Mouse (Mus musculus) G1E (cell line): ENCODE measurements around the gene Katnbl1.

Experiments used
- CTCF ChIP-seq: IDR thresholded peaks from 2 replicates; pipeline ENCODE4 v1.5.1; 2012; ENCODE audit warnings: low read depth, low read length, inconsistent platforms, mixed read lengths
- GATA1 ChIP-seq: IDR thresholded peaks from 2 replicates; pipeline ENCODE4 v1.6.1; 2012; ENCODE audit warnings: borderline replicate concordance, low read length, inconsistent platforms, mixed read lengths
- POLR2AphosphoS5 ChIP-seq: IDR thresholded peaks from 2 replicates; pipeline ENCODE4 v1.6.1; 2012; ENCODE audit warnings: low read depth, low read length, inconsistent platforms; ENCODE audit not compliant: insufficient replicate concordance
- TAL1 ChIP-seq: conservative IDR thresholded peaks from 2 replicates; pipeline ENCODE4 v1.6.1; 2012; ENCODE audit warnings: low read depth, low read length, inconsistent platforms, mixed read lengths

DNA sequence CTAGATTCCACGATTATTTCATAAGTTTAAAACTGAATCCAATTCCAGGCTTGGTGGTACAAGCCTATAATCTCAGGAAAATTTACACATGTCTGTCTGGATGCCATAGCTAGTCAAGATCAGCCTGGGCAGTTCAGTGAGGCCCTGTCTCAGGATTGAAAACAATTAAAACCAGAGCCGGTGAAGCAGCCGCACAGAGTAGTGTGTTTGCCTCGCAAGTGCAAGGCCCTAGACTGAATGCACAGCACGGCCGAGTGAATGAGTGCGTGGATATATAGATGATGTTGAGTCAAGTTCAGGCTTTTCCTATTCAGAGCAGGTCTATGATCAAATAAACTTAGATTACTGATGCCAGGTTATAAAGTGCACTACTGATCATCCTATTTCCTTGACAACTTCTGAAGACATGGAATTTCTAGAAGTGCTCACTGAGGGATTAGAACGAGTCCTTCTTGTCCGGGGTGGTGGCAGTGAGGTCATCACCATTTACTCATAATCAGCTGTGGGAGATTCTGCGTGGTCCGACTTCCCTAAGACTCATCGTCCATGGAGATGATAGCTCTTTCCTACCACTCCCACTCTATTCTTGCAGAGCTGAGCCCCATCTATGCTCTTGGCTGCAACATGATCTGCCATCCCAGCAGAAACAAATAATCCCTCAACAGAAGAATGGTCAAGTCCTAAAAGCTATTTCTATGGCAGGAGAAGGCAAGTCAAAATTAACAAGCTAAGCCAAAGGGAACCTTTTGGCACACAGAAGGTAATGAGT is 18.8 kb upstream of the Katnbl1 start:
- TF ChIP-seq GATA1 (no peak), CTCF (no peak), TAL1 (no peak), POLR2AphosphoS5 (no peak)
